Mouse (Mus musculus): ENCODE data around the gene Tsn. TPM values are rescaled to one million over a fixed set of nuclear protein-coding genes. Genes with fewer than 3 reads are reported as not detected.

The Tsn gene
- total RNA-seq (2015; ENCODE audit: low replicate concordance) (22.4 and 28.6 TPM in 2 replicates), total RNA-seq (2017; ENCODE audit: low replicate concordance) (24.1 and 30.5 TPM in 2 replicates)

DNA sequence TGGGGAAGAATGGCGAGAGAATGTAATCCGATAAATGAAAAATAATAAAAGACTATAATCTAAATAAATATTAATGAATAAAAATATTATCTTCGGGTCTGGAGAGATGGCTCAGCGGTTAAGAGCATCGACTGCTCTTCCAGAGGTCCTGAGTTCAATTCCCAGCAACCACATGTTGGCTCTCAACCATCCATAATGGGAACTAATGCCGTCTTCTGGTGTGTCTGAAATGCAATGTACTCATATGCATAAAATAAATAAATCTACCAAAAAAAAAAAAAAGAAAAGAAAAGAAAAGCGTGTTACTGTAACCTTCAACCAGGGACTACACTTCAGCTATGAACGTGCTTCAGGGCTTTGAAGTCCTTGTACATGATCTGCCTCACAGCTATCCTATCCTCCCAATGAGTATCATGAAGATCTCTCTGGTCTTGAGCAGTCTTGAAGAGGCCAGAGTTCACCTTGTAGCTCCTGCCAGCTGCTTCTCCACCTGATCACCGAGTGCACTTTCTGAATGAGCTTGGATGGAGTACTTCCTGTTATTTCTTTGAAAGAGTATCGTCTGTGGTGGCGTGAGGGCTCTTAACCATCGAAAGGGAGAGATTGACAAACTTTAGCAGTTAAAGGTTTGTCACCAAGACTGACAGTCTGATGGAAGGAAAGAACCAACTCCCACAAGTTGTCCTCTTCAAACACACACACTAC, at the start of gene Tsn:
Tsn (minus strand) TSS at position 118 of the 705 bp plus-strand sequence.
- ATAC-seq (replicated peaks; ENCODE audit: low FRiP score, poor library complexity, severe bottlenecking): no peak

GRCm38 (mm10) chr1:118359071-118359761, 47.7 kb upstream of the Tsn start:
- no peak for ATAC-seq (replicated peaks; ENCODE audit: low FRiP score, poor library complexity, severe bottlenecking)

GRCm38 (mm10) chr1:118349922-118350321, 38.4 kb upstream of the Tsn start:
- no peak for ATAC-seq (replicated peaks; ENCODE audit: low FRiP score, poor library complexity, severe bottlenecking)

DNA sequence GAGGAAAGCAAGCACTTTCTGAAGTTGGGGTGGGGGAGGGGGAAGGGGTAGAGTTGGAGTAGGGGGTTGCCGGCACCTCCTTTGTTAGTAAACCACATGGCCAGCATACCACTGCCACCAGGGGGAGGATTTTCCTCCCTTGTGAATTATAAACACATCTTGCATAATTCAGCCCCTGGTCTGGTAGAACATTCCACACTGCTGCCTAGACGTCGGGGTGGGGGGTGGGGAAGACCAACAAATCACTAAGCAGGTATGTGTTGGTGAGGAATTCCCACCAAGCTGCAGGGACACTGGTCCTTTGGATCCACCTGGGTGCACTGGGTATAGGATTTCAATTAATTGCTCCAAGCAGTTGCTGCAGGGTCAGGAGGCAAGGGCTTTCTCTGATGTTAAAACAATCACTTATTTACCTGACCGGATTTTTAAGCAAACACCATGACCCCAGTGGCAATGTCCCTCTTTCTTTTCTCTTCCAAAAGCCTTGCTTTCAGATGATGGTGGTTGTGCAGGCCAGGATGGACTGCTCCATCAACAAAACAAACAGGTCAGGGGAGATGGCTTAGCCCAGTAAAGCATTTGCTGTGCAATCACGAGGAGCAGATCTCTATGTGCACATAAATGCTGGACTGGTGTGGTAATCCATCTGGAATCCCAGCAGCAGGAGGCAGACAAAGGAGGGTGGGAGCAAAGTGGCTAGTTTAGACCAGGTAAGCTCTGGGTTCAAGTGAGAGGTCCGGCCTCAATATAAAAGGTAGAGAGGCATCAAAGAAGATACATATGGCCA, 32.3 kb upstream of the Tsn start:
- no peak for ATAC-seq (replicated peaks; ENCODE audit: low FRiP score, poor library complexity, severe bottlenecking)

DNA sequence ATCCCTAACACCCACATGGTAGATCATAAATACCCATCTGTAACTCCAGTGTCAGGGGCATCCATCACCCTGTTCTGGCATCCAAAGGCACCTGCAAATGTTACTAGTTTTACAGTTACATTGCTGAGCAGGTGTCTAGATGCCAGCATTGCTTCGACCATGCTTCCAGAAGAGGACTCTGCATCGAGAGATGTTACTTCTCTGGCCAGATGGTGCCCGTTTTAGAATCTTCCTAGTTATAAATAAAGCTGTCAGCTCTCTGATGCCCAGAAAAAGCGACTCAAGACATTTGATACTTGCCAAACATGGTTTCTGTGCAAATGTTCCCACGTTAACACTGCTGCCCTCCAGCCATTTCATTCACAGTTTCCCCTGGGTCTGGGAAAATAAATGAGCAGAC, 26.4 kb upstream of the Tsn start:
- no peak for ATAC-seq (replicated peaks; ENCODE audit: low FRiP score, poor library complexity, severe bottlenecking)

- ATAC-seq (replicated peaks; ENCODE audit: low FRiP score, poor library complexity, severe bottlenecking): no peak
These were observed 24.3 kb upstream of the Tsn start for GRCm38 (mm10) chr1:118335847-118336246.

DNA sequence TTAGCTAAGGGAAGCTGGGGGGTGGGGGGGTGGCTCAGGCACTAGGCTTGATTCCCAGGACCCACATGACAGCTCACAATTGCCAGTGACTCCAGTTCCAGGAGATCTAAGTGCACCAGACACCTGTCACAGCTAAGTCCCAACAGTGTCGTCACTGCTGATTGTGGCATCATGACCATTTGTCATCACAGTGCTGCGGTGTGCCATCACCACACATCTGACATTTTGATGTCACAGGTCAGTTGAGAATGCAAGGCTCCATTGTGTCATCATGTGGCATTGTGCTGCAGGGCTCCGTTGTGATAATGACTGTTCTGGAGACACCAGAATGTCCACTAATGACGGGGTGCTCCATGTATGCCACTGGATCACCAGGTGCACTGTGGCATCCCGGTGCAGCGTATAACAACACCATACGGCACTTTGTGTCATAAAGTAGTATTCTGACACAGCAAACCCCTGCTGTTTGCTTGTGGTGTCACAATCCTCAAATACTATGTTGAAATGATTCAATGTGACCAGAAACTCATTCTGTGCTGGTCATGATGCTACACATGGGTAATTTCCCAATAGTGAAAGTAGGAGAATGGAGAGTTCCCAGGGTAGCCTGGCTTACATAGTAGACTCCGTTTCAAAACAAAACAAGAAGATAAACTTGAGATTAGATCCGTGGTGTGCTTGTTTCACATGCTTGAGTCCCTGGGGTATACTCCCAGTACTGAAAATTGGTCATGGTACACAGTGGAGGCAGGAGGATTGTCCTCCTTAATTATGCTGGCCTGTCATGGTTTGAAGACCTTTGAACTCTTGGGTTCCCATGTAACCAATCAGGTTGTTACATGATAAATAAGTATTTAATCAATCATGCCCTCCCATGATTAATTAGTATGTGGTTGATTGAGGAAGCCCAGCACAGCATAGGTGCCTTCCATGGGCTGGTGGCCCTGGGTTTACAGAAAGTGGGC, 23.5 kb upstream of the Tsn start:
- ATAC-seq (replicated peaks; ENCODE audit: low FRiP score, poor library complexity, severe bottlenecking): no peak

- peak; percentile 96 for ATAC-seq (replicated peaks; ENCODE audit: low FRiP score, poor library complexity, severe bottlenecking)
These were observed 10.2 kb upstream of the Tsn start, which contains the start of gene Nifk for GRCm38 (mm10) chr1:118321661-118322201. TSS of gene Nifk (plus strand) at chr1:118321839.

- ATAC-seq (replicated peaks; ENCODE audit: low FRiP score, poor library complexity, severe bottlenecking): 0 out of 2 replicates have a peak, but pooled peaks have one; percentile 47
These were observed 9.2 kb upstream of the Tsn start for GRCm38 (mm10) chr1:118320696-118321095.

GRCm38 (mm10) chr1:118310780-118311621, 538 bp downstream of the Tsn start:
- ATAC-seq (replicated peaks; ENCODE audit: low FRiP score, poor library complexity, severe bottlenecking): peak; percentile 91

- no peak for ATAC-seq (replicated peaks; ENCODE audit: low FRiP score, poor library complexity, severe bottlenecking)
These were observed 13.8 kb downstream of the Tsn start for GRCm38 (mm10) chr1:118297719-118298118.

- ATAC-seq (replicated peaks; ENCODE audit: low FRiP score, poor library complexity, severe bottlenecking): no peak
These were observed 14.9 kb downstream of the Tsn start for GRCm38 (mm10) chr1:118296673-118297072.

DNA sequence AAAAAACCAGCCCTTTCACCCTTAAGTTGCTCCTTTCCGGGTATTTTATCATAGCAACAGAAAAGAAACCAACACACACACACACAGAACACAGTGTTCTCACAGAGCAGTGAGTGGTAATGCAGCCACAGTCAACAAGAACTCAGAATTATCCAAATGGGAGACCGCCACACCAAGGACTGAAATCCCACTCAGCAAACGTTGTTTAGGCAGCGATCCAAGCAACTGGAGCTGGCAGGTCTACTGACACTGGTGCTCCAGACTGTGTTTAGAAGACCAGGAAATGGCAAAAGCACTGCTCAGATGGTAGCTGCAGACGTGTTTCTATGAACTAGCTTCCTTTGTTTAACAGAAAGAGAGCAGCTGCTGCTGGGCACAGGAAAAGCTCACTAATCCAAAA, 16.7 kb downstream of the Tsn start:
- no peak for ATAC-seq (replicated peaks; ENCODE audit: low FRiP score, poor library complexity, severe bottlenecking)

- no peak for ATAC-seq (replicated peaks; ENCODE audit: low FRiP score, poor library complexity, severe bottlenecking)
These were observed 17.3 kb downstream of the Tsn start for GRCm38 (mm10) chr1:118294192-118294591.

GRCm38 (mm10) chr1:118292291-118292690, 19.2 kb downstream of the Tsn start:
- ATAC-seq (replicated peaks; ENCODE audit: low FRiP score, poor library complexity, severe bottlenecking): no peak

DNA sequence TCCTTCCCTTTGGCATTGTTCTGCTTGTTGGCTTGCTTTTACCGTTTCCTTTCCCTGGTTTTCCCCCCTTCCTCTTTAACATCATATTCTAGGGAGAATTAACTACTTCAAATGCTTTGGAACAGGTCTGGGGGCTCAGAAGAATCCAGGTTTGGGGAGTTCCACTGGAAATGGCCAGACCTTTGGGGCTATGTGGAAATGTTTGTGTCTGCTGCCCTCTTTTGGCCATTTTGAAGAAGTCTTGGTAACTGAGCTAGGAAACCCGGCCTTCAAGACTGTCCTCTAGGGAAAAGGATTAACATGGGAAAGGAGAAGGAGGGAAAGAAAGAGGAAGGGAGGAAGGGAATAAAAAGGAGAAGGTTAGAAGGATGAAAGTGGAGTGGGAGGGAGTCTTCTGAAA, 36.4 kb downstream of the Tsn start:
- ATAC-seq (replicated peaks; ENCODE audit: low FRiP score, poor library complexity, severe bottlenecking): no peak

DNA sequence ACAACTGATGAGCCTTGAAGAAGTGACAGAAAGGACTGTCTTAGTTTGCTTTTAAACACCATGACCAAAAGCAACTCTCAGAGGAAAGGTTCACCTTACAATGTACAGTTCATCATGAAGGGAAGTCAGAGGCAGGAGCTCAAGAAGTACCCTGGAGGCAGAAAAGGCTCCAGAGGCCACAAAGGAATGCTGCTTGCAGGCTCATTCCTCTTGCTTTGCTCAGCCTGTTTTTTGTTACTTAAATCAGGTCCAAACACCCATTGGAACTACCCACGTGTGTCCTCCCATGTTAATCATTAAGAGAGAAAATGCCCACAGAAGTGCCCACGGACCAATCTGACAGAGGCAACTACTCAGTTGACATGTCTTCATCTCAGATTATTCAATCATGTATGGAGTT, 59.6 kb downstream of the Tsn start:
- no peak for ATAC-seq (replicated peaks; ENCODE audit: low FRiP score, poor library complexity, severe bottlenecking)
